Mouse (Mus musculus) cerebellum, adult 11 months (tissue): ENCODE measurements at regions not wholly inside any gene's neighbourhood (a gene's known extent, or its start where the extent isn't known, plus 50 kb on each side); places are given as distances from the start of the nearest gene placed in this dataset.
"Not testable (repeated sequence)": the region's sequence is repeated elsewhere in the genome, so short reads cannot be mapped to it uniquely, and the experiment has no call there.

Experiments
- DNase-seq: peaks from one replicate; pipeline ENCODE4 v3.0.0; 2022

GRCm38 (mm10) chr14:83861736-83862135 is 581.6 kb upstream of the Pcdh17 start:
- DNase-seq, result no peak

DNA sequence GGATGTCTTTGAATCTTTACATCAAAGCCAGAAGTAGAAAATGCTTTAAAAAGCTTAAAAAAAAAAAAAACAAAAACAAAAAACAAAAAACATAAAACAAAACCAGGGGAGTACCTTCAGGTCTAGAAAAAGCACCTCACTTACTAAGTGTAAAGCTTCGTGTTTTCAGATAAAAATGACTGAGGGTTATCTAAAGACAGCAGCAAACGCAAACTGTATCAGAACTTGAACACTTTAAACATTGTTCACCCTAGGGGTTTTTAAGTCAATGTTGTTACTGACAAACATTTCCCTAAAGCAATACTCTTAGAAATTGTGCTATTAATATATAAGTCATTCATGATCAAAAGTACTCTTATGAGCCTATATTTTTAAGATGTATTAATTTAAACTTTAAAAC is 580.7 kb upstream of the Pcdh17 start:
- DNase-seq, result no peak

DNA sequence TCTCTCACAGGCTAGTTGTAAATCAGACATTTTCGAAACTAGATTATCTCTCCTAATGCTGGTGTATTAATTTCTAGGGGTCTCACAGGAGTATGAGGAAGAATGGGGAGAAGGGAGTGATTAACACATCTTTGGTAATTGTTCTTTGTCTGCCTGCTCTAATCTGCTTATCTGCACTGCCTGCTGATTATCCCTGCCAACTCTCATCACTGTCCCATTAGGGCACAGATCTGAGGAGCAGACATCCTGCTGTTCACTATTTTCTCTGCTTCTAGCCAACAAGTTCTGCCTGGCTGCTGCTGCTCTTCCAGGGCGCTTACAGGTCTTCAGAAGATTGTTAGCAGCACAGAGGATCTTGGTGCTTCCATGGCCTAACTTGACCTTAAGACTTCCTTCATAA is 557.0 kb upstream of the Pcdh17 start:
- DNase-seq, result no peak

DNA sequence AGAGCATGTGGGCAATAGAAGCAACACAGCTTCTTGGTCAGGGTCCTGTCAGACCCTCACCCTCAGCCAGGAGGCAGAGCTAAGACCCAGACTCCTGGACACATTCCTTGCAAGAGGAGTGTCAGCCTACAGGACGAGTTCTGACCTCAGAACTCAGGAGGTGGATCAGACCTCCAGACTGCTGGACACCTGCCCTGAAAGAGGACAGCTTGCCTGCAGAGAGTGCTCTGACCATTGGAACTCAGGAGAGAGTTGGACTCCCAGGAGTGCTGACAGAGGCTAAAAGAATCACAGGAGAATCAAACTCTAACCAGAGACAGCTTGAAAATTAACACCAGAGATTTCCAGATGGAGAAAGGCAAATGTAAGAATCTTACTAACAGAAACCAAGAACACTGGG is 542.7 kb upstream of the Pcdh17 start:
- DNase-seq, result not testable (repeated sequence)

- no peak for DNase-seq
Measured at GRCm38 (mm10) chr14:83943101-83943500, 500.3 kb upstream of the Pcdh17 start.

GRCm38 (mm10) chr14:83944176-83944575 is 499.2 kb upstream of the Pcdh17 start:
- no peak for DNase-seq

GRCm38 (mm10) chr14:83949696-83950095 is 493.7 kb upstream of the Pcdh17 start:
- no peak for DNase-seq

GRCm38 (mm10) chr14:83959111-83959510 is 484.3 kb upstream of the Pcdh17 start:
- DNase-seq, result peak; percentile 4

GRCm38 (mm10) chr14:83983566-83983965 is 459.8 kb upstream of the Pcdh17 start:
- no peak for DNase-seq
